Mouse (Mus musculus) megakaryocyte-erythroid progenitor cell, adult 5 weeks (primary cell): ENCODE results near the gene Fkbp10. TPM values are rescaled to one million over a fixed set of nuclear protein-coding genes. Genes with fewer than 3 reads are reported as not detected.

ENCODE experiments used
- polyA plus RNA-seq: library from polyadenylated mRNA; stranded (reverse); fragments of >175 nt; gene quantifications from 2 replicates; pipeline ENCODE4 v1.2.3, GENCODE M21; 2012

Gene Fkbp10
- 0.29 and 0.64 TPM in 2 replicates for polyA plus RNA-seq

DNA sequence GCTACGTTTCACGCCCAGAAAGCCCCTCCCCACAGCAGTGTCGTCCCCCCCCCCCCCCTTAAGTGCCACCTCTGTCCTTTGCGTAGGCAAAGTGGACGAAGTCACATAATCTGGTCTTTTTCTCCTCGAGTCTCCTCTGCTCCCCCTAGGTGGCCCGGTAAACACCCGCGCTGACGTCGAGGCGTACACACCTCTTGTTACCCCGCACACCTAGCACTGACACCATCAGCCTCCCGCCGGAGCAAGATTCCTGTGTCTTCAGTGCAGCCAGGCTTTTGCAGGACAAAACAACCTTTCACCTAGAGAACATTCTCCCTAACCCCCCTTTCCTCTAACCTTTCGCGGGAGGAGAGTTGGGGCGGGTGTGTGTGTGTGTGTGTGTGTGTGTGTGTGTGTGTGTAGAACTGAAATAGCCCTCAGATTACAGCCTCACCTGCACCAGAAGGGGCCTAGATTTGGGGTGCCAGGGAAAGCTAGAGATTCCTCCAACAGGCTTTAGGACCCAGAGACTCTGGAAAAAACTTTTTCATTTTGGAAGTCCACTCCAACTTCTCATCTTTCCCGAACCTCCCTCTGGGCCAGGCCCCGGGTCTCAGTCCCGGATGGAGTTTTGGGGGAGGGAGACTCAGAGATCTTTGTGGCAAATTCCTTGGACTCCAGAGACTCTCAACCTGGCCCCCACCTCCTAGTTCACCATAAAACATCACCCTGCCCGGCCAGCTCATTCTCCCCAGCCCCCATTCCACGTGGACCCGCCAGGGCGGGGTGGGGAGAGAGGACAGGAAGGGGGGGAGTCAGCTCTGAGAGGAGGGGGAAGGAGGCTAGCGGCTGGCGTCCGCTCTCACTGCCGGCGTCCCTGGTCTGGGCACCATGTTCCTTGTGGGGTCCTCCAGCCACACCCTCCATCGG lies at the start of gene Fkbp10:
Fkbp10 (plus strand) TSS at position 784 of the 909 bp plus-strand sequence.

DNA sequence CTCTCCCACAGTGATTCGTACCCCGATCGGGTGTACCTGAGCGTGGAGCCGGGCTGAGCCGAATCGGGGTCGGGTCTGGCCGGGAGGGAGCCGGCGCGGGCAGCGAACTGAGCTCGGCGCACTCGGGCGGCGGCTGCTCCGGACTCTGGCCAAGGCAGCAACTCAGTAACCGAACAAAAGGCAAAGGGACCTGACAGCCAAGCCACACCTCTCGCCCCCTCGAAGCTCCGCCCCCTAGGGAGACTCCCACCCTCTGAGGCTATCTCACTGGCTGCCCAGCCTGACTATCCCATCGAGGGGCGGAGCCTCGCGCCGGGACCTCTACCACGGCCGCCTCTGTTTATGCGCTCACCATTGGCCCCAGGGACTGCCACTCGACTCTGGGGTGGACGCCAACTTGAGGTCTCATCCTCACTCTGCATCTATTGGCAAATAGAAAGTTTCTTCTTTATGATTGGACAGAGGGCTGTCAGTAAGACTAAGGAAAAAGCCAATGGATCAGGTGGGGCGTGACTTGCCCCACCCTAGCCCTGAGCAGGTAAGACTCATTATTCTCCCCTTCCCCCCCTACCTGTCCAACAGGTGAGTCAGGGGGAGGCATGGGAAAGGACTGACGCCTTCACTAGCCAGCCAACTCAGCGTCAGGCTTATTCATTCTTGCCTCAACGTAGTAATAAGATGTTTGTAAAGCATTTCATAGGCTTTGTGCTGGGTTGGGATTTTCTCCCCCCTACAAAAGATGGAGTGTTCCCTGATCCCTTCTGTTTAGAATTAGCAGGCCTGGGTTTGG lies 17.7 kb upstream of the Fkbp10 start, which contains the start of gene Jup:
Jup (minus strand) TSS at position 164 of the 790 bp plus-strand sequence.

DNA sequence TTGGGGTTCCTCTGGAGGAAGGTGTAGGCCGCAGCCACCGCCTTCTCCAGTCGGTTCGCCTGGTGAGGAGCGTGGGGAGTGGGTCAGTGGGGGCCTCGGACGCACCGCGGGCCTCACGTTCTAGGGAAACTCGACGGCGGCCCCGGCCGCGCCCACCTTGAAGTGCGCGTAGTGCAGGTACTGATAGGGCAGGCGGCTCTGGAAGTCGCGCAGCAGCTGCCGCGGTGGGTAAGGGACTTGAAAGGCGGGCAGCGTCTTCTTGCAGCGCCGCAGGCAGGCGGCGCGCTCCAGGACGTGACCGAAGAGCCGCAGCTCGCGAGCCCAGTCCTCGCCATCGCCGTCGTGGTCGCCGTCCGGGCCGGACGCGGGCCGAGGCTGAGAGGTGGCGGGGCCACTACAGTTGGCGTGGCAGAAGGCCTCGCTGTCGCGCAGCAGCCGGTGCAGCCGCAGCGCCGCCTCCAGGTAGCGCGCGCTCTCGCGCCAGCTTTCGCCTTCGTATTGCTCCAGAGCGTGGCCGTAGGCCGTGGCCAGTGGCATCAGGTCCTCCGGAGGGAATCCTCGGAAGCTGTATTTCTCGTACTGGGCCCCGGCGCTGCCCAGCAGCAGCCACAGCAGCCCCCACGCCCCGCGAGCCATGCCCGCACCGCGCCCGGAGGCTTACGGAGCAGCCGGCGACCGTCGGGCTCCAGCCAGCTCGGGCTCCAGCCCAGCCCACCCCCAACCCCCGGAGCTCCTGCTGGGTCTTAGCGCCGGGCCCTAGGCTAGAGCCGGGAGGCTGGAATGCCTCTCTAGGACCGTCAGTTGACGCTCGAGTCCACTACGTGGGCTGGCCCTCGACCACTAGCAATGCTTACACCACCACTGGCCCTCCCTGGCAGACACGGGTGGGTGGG lies 1.2 kb upstream of the Fkbp10 start, which contains the start of gene P3h4:
P3h4 (minus strand) TSS at position 816 of the 893 bp plus-strand sequence.

DNA sequence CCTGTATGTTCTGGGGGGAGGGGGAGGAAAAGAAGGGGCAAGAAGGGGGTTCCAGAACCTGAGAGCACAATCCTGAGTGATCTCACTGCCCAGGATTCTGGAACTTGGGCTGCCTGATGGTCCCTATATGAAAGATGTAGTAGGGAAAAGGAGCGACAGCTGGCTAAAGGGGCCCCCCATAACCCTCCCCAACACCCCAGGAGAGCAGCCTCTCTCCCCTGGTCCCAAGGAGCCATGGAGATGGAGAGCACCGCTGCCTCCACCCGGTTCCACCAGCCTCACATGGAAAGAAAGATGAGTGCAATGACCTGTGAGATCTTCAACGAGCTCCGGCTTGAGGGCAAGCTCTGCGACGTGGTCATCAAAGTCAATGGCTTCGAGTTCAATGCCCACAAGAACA lies 26.3 kb downstream of the Fkbp10 start, which contains the start of the genes Nt5c3b and Klhl10:
Nt5c3b (minus strand) TSS at position 12 of the 400 bp plus-strand sequence.
Klhl10 (plus strand) TSS at position 121 of the 400 bp plus-strand sequence.

DNA sequence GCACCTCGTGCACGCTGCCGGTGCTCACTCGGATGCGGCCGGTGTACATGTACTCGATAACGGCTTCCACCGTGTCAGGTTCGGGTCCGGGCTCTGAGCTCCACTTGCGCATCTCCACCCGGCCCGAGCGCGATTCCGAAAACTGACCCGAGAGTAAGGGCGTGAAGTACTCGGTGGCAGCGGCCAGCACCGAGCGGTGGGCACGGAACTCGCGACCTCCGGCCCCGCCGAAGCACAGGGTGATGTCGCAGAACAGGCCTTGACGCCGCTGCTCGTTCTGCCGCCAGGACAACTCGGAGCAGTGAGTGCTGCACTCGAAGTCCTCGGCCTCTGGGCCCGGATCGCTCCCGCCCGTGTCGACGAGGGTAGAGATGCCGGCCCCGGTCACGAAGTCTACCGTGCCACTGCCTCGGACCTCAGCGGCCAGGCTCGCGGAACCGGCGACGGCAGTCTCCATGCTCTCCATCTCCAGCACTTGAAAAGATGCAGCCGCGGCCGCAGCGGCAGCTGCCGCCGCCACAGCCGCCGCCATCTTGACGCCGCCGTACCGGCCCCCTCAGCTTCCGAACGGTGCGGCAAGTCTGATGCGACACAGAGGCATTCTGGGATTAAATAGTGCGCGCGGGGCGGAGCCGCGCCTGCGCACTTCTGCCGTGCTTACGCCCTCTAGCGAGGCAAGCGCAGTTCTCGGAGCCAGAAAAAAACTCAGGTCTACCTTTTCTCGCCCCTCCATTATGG lies 56.9 kb downstream of the Fkbp10 start, which contains the start of gene Klhl11:
Klhl11 (minus strand) TSS at position 545 of the 738 bp plus-strand sequence.

Other genes starting within 250 kb of the Fkbp10 start
- not detected in 2 replicates for gene Krt9, start 222.5 kb upstream of the Fkbp10 start, polyA plus RNA-seq
- gene Krt14, start 208.1 kb upstream of the Fkbp10 start, polyA plus RNA-seq: 0.14 and 0.15 TPM in 2 replicates
- not detected in 2 replicates for gene Krt16, start 166.8 kb upstream of the Fkbp10 start, polyA plus RNA-seq
- 0.05 and 0.16 TPM in 2 replicates for gene Krt17, start 154.7 kb upstream of the Fkbp10 start, polyA plus RNA-seq
- not detected in 2 replicates for gene Krt42, start 145.8 kb upstream of the Fkbp10 start, polyA plus RNA-seq
- gene Eif1, start 95.8 kb upstream of the Fkbp10 start, polyA plus RNA-seq: 431 and 615 TPM in 2 replicates
- gene Gast, start 81.3 kb upstream of the Fkbp10 start, polyA plus RNA-seq: not detected in 2 replicates
- 0.16 and 0.30 TPM in 2 replicates for gene Hap1, start 59.6 kb upstream of the Fkbp10 start, polyA plus RNA-seq
- gene Jup, start 17.9 kb upstream of the Fkbp10 start, polyA plus RNA-seq: 12.4 and 15.2 TPM in 2 replicates
- 0.22 and 0.68 TPM in 2 replicates for gene P3h4, start 861 bp upstream of the Fkbp10 start, polyA plus RNA-seq
- gene Nt5c3b, start 26.1 kb downstream of the Fkbp10 start, polyA plus RNA-seq: 70.0 and 73.2 TPM in 2 replicates
- 0.12 TPM in 2 replicates for gene Klhl10, start 26.2 kb downstream of the Fkbp10 start, polyA plus RNA-seq
- 2.0 and 4.0 TPM in 2 replicates for gene Klhl11, start 57.0 kb downstream of the Fkbp10 start, polyA plus RNA-seq
- 33.9 and 41.9 TPM in 2 replicates for gene Acly, start 112.3 kb downstream of the Fkbp10 start, polyA plus RNA-seq
- 0.07 TPM in 1 of 2 replicates, not detected in the other for gene Ttc25, start 129.9 kb downstream of the Fkbp10 start, polyA plus RNA-seq
- 27.6 and 29.6 TPM in 2 replicates for gene Cnp, start 159.2 kb downstream of the Fkbp10 start, polyA plus RNA-seq
- gene Nkiras2, start 203.5 kb downstream of the Fkbp10 start, polyA plus RNA-seq: 42.8 and 43.0 TPM in 2 replicates
- 111 and 131 TPM in 2 replicates for gene Dnajc7, start 204.5 kb downstream of the Fkbp10 start, polyA plus RNA-seq